Mouse (Mus musculus) hindbrain, postnatal 0 days (tissue): ENCODE data around the gene Galnt10. TPM values are rescaled to one million over a fixed set of nuclear protein-coding genes. Genes with fewer than 3 reads are reported as not detected.

Experiments
- ATAC-seq: fragments of 200-750 bp; cut with Nextera tagmentation; 2 replicates; pipeline ENCODE4 v1.8.0; 2017; ENCODE audit warnings: mild to moderate bottlenecking, moderate TSS enrichment, moderate library complexity
- DNase-seq: peaks from one replicate; pipeline ENCODE4 v3.0.0-alpha.2; 2015; ENCODE audit warnings: low spot score
- H3K27ac ChIP-seq: fragments of 300-500 bp; sonication (generic); 2 replicates; pipeline ENCODE4 v1.5.1; 2014; ENCODE audit warnings: mild to moderate bottlenecking
- H3K27me3 ChIP-seq: fragments of 300-500 bp; sonication (generic); 2 replicates; pipeline ENCODE4 v1.6.1; 2014; ENCODE audit warnings: low read length, mixed read lengths; ENCODE audit not compliant: insufficient read depth
- H3K36me3 ChIP-seq: fragments of 300-500 bp; sonication (generic); 2 replicates; pipeline ENCODE4 v1.6.1; 2014; ENCODE audit warnings: low read length, mixed read lengths; ENCODE audit not compliant: insufficient read depth
- H3K4me1 ChIP-seq: fragments of 300-500 bp; sonication (generic); 2 replicates; pipeline ENCODE4 v1.6.1; 2014; ENCODE audit warnings: antibody characterized with exemption, low read length, mixed read lengths; ENCODE audit not compliant: insufficient read depth
- H3K4me2 ChIP-seq: fragments of 300-500 bp; sonication (generic); 2 replicates; pipeline ENCODE4 v1.6.1; 2014; ENCODE audit warnings: low read depth, mild to moderate bottlenecking, low read length, moderate library complexity, mixed read lengths
- H3K4me3 ChIP-seq: fragments of 300-500 bp; sonication (generic); 2 replicates; pipeline ENCODE4 v1.5.1; 2014; ENCODE audit warnings: low read length
- H3K9ac ChIP-seq: fragments of 300-500 bp; sonication (generic); replicated peaks from 2 replicates; pipeline ENCODE4 v1.6.1; 2014; ENCODE audit warnings: mild to moderate bottlenecking, low read length, moderate library complexity, mixed read lengths
- H3K9me3 ChIP-seq: fragments of 300-500 bp; sonication (generic); 2 replicates; pipeline ENCODE4 v1.6.1; 2016; ENCODE audit warnings: low read length, mixed read lengths
- CTCF ChIP-seq: IDR thresholded peaks from 2 replicates; pipeline ENCODE4 v1.5.1; 2016; ENCODE audit warnings: antibody characterized with exemption, control low read depth, low read depth
- WGBS: fragments of 180-500 bp; shearing (Covaris S2); extraction: QIAGEN DNeasy Blood & Tissue Kit; methylation state at CpG from one replicate; pipeline ENCODE4 v1.1.7; 2014; 5-methylcytosine and 5-hydroxymethylcytosine counted together
- polyA plus RNA-seq: library from polyadenylated mRNA; unstranded; fragments of >200 nt; fragmentation: Nextera tagmentation; extraction: Ambion mirVana; gene quantifications from 2 replicates; pipeline ENCODE4 v1.2.1, GENCODE M21; 2015
- total RNA-seq: library from RNA; depleted of rRNA; stranded (reverse); fragments of >200 nt; gene quantifications from 2 replicates; pipeline ENCODE4 v1.2.3, GENCODE M21; 2014

Galnt10 gene
- total and polyA plus RNA-seq, 2 experiments from 2014 or later = 10.9 to 20.3 TPM

GRCm38 (mm10) chr11:57773479-57773878 is 128.2 kb downstream of the Galnt10 start:
- DNase-seq (no peak), ATAC-seq (0 out of 2 replicates have a peak, but pooled peaks have one; percentile 8)
- no peak for TF ChIP-seq CTCF
- no peaks in the 10 kb centered on the region for H3K36me3 ChIP-seq
- no peak overlapping the region for H3K4me2 ChIP-seq
- H3K9ac ChIP-seq = no peak overlapping the region
- H3K4me1 ChIP-seq = no peaks in the 10 kb centered on the region
- no peak overlapping the region for H3K4me3 ChIP-seq
- 21% methylated on average over 13 of the region's 13 CpGs for WGBS
- H3K27me3 ChIP-seq = no peaks in the 10 kb centered on the region; the same call in 1 of the 2 replicates
- H3K9me3 ChIP-seq = no peaks in the 10 kb centered on the region
- no peak overlapping the region for H3K27ac ChIP-seq

DNA sequence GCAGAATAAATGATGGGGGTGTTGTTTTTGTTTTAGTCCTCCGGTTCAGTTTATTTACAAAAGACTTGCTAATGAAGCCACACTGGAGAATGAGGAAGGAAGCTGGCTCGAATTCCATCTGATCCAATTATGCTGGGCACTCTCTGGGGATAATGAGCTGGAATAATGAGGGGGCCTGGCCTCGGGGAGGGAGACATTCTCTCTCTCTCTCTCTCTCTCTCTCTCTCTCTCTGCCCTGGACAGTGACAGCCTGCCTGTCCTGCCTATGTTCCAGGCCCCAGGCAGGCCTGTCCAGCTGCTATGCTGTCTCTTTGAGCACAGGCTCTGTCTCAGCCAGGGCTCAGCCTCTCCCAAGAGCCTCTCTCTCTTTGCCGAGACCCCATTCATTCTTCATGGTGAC is 128.7 kb downstream of the Galnt10 start:
- Histone ChIP-seq H3K27ac (no peak overlapping the region), H3K9ac (no peak overlapping the region; the same call in 1 of the 2 replicates), H3K4me3 (no peak overlapping the region), H3K36me3 (no peaks in the 10 kb centered on the region), H3K4me2 (no peak overlapping the region), H3K27me3 (no peaks in the 10 kb centered on the region; the same call in 1 of the 2 replicates), H3K4me1 (no peaks in the 10 kb centered on the region), H3K9me3 (no peaks in the 10 kb centered on the region)
- TF ChIP-seq CTCF = no peak
- DNase-seq (peak; percentile 74), ATAC-seq (peak; percentile 71)
- 4% methylated on average over 4 of the region's 4 CpGs for WGBS

GRCm38 (mm10) chr11:57775868-57776267 is 130.6 kb downstream of the Galnt10 start:
- WGBS = 66% methylated on average over 6 of the region's 6 CpGs
- DNase-seq (no peak), ATAC-seq (no peak)
- H3K4me3 ChIP-seq = no peak overlapping the region
- no peaks in the 10 kb centered on the region for H3K9me3 ChIP-seq
- no peak for TF ChIP-seq CTCF
- no peak overlapping the region for H3K27ac ChIP-seq
- no peak overlapping the region for H3K9ac ChIP-seq
- no peaks in the 10 kb centered on the region; the same call in 1 of the 2 replicates for H3K27me3 ChIP-seq
- H3K4me2 ChIP-seq = no peak overlapping the region
- no peaks in the 10 kb centered on the region for H3K36me3 ChIP-seq
- H3K4me1 ChIP-seq = no peaks in the 10 kb centered on the region

DNA sequence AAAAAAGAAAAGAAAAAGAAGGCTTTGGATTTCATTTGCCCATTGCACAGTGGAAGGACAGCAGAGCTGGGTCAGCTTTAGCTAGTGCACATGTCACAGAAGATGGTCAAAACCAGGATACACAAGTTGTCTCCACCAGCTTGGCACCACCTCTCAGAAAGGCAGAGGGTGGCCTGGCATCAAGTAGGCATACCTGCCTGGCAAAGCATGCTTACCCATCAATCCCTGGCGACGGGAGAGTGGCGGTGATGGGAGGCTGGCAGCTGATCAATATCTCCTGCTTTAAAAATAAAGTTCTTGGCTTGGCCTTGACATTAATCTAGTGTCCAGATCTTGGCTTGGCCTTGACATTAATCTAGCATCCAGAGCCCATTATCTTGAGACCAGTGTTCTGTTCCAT is 131.3 kb downstream of the Galnt10 start:
- Histone ChIP-seq H3K9ac (no peak overlapping the region), H3K4me3 (no peak overlapping the region), H3K9me3 (no peaks in the 10 kb centered on the region), H3K4me1 (no peaks in the 10 kb centered on the region), H3K36me3 (no peaks in the 10 kb centered on the region; the same call in 1 of the 2 replicates), H3K4me2 (no peak overlapping the region), H3K27me3 (no peaks in the 10 kb centered on the region; the same call in 1 of the 2 replicates), H3K27ac (no peak overlapping the region)
- ATAC-seq = no peak
- DNase-seq = no peak
- WGBS = 52% methylated on average over 3 of the region's 3 CpGs
- TF ChIP-seq CTCF = no peak

GRCm38 (mm10) chr11:57778349-57778748 is 133.1 kb downstream of the Galnt10 start:
- DNase-seq (peak; percentile 88), ATAC-seq (peak; percentile 69)
- no peak overlapping the region for H3K27ac ChIP-seq
- H3K9ac ChIP-seq = no peak overlapping the region
- 25% methylated on average over 5 of the region's 5 CpGs for WGBS
- no peaks in the 10 kb centered on the region for H3K27me3 ChIP-seq
- no peaks in the 10 kb centered on the region for H3K9me3 ChIP-seq
- no peak overlapping the region for H3K4me2 ChIP-seq
- no peaks in the 10 kb centered on the region; the same call in 1 of the 2 replicates for H3K36me3 ChIP-seq
- peak; percentile 96 for TF ChIP-seq CTCF
- H3K4me3 ChIP-seq = no peak overlapping the region
- no peaks in the 10 kb centered on the region for H3K4me1 ChIP-seq

DNA sequence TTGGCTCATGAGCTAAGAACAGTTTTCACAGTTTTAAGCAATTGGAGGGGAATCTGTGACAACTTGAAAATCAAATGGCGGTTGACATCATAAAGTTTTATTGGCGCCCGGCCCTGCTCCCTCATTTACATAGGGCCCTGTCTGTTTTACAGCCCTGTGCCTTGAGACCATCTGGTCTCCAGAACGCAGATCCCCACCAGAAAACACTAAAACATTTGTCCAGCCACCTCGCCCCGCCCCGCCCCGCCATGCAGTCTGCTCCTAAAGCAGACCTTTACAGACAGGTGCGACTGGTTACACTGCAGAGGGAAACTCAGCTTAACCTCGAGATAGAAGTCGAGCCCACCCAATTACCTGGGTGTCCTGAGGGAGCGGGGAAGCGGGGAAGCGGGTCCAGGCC is 134.6 kb downstream of the Galnt10 start:
- 89% methylated on average over 14 of the region's 14 CpGs for WGBS
- Histone ChIP-seq H3K36me3 (no peaks in the 10 kb centered on the region; the same call in 1 of the 2 replicates), H3K9me3 (no peaks in the 10 kb centered on the region), H3K27me3 (no peaks in the 10 kb centered on the region), H3K4me1 (no peaks in the 10 kb centered on the region), H3K4me3 (no peak overlapping the region), H3K27ac (no peak overlapping the region), H3K4me2 (no peak overlapping the region), H3K9ac (no peak overlapping the region)
- DNase-seq (no peak), ATAC-seq (no peak)
- no peak for TF ChIP-seq CTCF

DNA sequence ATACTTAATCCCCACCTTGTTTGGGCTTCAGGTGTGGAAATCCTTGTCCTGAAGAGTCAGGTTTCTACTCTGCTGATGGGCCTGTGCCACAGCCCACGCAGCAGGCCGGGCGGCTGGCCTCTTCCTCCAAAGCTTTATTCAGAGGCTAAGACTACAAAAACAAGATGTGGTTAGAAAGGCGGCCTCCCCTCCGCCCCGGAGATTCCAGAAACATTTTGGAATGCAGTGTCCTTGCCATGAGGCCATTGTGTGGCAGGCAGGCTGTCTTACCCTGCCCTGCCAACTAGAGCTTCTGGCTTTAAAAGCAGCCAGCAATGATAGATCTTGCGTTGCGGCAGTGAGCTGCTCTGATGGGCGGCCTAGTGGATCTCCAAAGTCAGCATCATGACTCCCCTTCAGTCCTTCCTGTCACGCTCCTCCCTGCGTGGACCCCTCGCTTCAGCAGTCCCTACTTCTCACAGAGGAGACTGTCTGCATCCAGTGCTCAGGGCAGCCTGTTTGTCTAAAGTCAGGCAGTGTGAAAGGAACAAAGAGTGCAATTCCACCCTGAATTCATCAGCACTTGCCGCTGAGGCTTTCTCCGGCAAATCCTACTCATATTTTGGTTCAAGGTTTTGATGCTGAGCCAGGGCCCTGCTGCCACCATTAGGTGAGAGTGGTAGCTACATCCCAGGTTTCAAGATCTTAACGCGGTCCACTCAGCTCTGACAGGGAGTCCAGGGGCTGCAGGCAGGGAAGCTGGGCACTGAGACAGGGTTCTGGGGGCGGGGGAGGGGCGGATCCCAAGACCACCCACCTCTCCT is 141.6 kb downstream of the Galnt10 start:
- peak overlapping the region; percentile 76 for H3K27ac ChIP-seq
- ATAC-seq = peak; percentile 77
- peak; percentile 73 for TF ChIP-seq CTCF
- peaks cover 17% of the 10 kb centered on the region; the same call in 1 of the 2 replicates for H3K4me1 ChIP-seq
- 11% methylated on average over 18 of the region's 18 CpGs for WGBS
- H3K4me2 ChIP-seq = no peak overlapping the region
- no peaks in the 10 kb centered on the region; the same call in 1 of the 2 replicates for H3K36me3 ChIP-seq
- peak overlapping the region; percentile 24; the same call in 1 of the 2 replicates for H3K9ac ChIP-seq
- DNase-seq = peak; percentile 84
- H3K9me3 ChIP-seq = no peaks in the 10 kb centered on the region
- H3K4me3 ChIP-seq = no peak overlapping the region
- H3K27me3 ChIP-seq = no peaks in the 10 kb centered on the region
